Mouse (Mus musculus): ENCODE measurements around the gene Krt34. TPM values are rescaled to one million over a fixed set of nuclear protein-coding genes. Genes with fewer than 3 reads are reported as not detected.

Gene Krt34
- polyA plus RNA-seq, 1 experiment, result not detected

GRCm38 (mm10) chr11:100019466-100019865 lies 21.9 kb downstream of the Krt34 start:
- Histone ChIP-seq H3K36me3 (ENCODE audit: control insufficient read depth, insufficient read depth) (no peaks in the 10 kb centered on the region), H3ac (ENCODE audit: control insufficient read depth, insufficient read length) (no peak overlapping the region), H3K79me2 (ENCODE audit: control insufficient read depth, insufficient read depth) (no peaks in the 10 kb centered on the region), H3K27me3 (ENCODE audit: control insufficient read depth, insufficient read depth, insufficient read length) (no peaks in the 10 kb centered on the region), H3K4me3 (no peak overlapping the region), H3K4me2 (ENCODE audit: low read depth) (no peak overlapping the region)
- no peak for TF ChIP-seq USF1 (IDR thresholded peaks at IDR 0.05; ENCODE audit: low read depth)
- TF ChIP-seq SRF (IDR thresholded peaks at IDR 0.05; ENCODE audit: control insufficient read depth, insufficient read length, low read depth), result no peak

- H3ac ChIP-seq (ENCODE audit: control insufficient read depth, insufficient read length), result no peak within 1 kb of the TSS
- H3K79me2 ChIP-seq (ENCODE audit: control insufficient read depth, insufficient read depth), result no peaks in the 10 kb centered on the region
- no peaks in the 10 kb centered on the region for H3K36me3 ChIP-seq (ENCODE audit: control insufficient read depth, insufficient read depth)
- H3K4me2 ChIP-seq (ENCODE audit: low read depth), result no peak within 1 kb of the TSS
- no peaks in the 10 kb centered on the region for H3K27me3 ChIP-seq (ENCODE audit: control insufficient read depth, insufficient read depth, insufficient read length)
- TF ChIP-seq CEBPB (IDR thresholded peaks at IDR 0.05; ENCODE audit: insufficient read depth, poor library complexity, severe bottlenecking) (no peak), POLR2AphosphoS2 (IDR thresholded peaks at IDR 0.05; ENCODE audit: insufficient read length, low read depth) (no peak), SRF (IDR thresholded peaks at IDR 0.05; ENCODE audit: control insufficient read depth, insufficient read length, low read depth) (no peak), E2F4 (IDR thresholded peaks at IDR 0.05; ENCODE audit: insufficient read depth) (no peak), USF1 (IDR thresholded peaks at IDR 0.05; ENCODE audit: low read depth) (no peak), POLR2A (IDR thresholded peaks at IDR 0.05; ENCODE audit: insufficient read length, low read depth) (no peak), REST (IDR thresholded peaks at IDR 0.05; ENCODE audit: insufficient read depth, insufficient read length) (no peak), MYOG (IDR thresholded peaks at IDR 0.05; ENCODE audit: control insufficient read depth in 1 of 3, insufficient read depth in 1 of 3, insufficient read length in 2 of 3, low read depth in 2 of 3) (no peak), TCF3 (IDR thresholded peaks at IDR 0.05; ENCODE audit: insufficient read length, low read depth) (no peak), TCF12 (IDR thresholded peaks at IDR 0.05; ENCODE audit: insufficient read depth, poor library complexity, severe bottlenecking) (no peak), MYOD1 (IDR thresholded peaks at IDR 0.05; ENCODE audit: control insufficient read depth in 1 of 3, insufficient read length in 2 of 3, low read depth in 2 of 3) (no peak)
- H3K4me3 ChIP-seq, result no peak within 1 kb of the TSS
Observed at GRCm38 (mm10) chr11:100016112-100016511, 25.2 kb downstream of the Krt34 start, which contains the start of gene Krt33a. Gene Krt33a (minus strand): TSS chr11:100016212.

GRCm38 (mm10) chr11:100013691-100014171 lies 27.6 kb downstream of the Krt34 start:
- Histone ChIP-seq H3K79me2 (ENCODE audit: control insufficient read depth, insufficient read depth) (no peaks in the 10 kb centered on the region), H3K36me3 (ENCODE audit: control insufficient read depth, insufficient read depth) (no peaks in the 10 kb centered on the region), H3K27me3 (ENCODE audit: control insufficient read depth, insufficient read depth, insufficient read length) (no peaks in the 10 kb centered on the region), H3ac (ENCODE audit: control insufficient read depth, insufficient read length) (no peak overlapping the region), H3K4me2 (ENCODE audit: low read depth) (no peak overlapping the region), H3K4me3 (no peak overlapping the region)
- TF ChIP-seq MAX (IDR thresholded peaks at IDR 0.05; ENCODE audit: low read depth) (no peak), MYOD1 (IDR thresholded peaks at IDR 0.05; ENCODE audit: control insufficient read depth in 1 of 3, insufficient read length in 2 of 3, low read depth in 2 of 3) (no peak), CEBPB (IDR thresholded peaks at IDR 0.05; ENCODE audit: insufficient read depth, poor library complexity, severe bottlenecking) (no peak), POLR2AphosphoS2 (IDR thresholded peaks at IDR 0.05; ENCODE audit: insufficient read length, low read depth) (no peak), MYOG (IDR thresholded peaks at IDR 0.05; ENCODE audit: control insufficient read depth in 1 of 3, insufficient read depth in 1 of 3, insufficient read length in 2 of 3, low read depth in 2 of 3) (no peak), E2F4 (IDR thresholded peaks at IDR 0.05; ENCODE audit: insufficient read depth) (no peak), USF1 (IDR thresholded peaks at IDR 0.05; ENCODE audit: low read depth) (no peak), TCF3 (IDR thresholded peaks at IDR 0.05; ENCODE audit: insufficient read length, low read depth) (no peak), REST (IDR thresholded peaks at IDR 0.05; ENCODE audit: insufficient read depth, insufficient read length) (no peak), TCF12 (IDR thresholded peaks at IDR 0.05; ENCODE audit: insufficient read depth, poor library complexity, severe bottlenecking) (no peak), POLR2A (IDR thresholded peaks at IDR 0.05; ENCODE audit: insufficient read length, low read depth) (no peak), SRF (IDR thresholded peaks at IDR 0.05; ENCODE audit: control insufficient read depth, insufficient read length, low read depth) (no peak)

GRCm38 (mm10) chr11:100010682-100011081 lies 30.7 kb downstream of the Krt34 start:
- Histone ChIP-seq H3K4me2 (ENCODE audit: low read depth) (no peak overlapping the region), H3K79me2 (ENCODE audit: control insufficient read depth, insufficient read depth) (no peaks in the 10 kb centered on the region), H3ac (ENCODE audit: control insufficient read depth, insufficient read length) (no peak overlapping the region), H3K36me3 (ENCODE audit: control insufficient read depth, insufficient read depth) (no peaks in the 10 kb centered on the region), H3K4me3 (no peak overlapping the region), H3K27me3 (ENCODE audit: control insufficient read depth, insufficient read depth, insufficient read length) (no peaks in the 10 kb centered on the region)
- no peak for TF ChIP-seq REST (IDR thresholded peaks at IDR 0.05; ENCODE audit: insufficient read depth, insufficient read length)
- no peak for TF ChIP-seq TCF3 (IDR thresholded peaks at IDR 0.05; ENCODE audit: insufficient read length, low read depth)
- no peak for TF ChIP-seq E2F4 (IDR thresholded peaks at IDR 0.05; ENCODE audit: insufficient read depth)

- no peaks in the 10 kb centered on the region for H3K36me3 ChIP-seq (ENCODE audit: control insufficient read depth, insufficient read depth)
- no peak overlapping the region for H3K4me2 ChIP-seq (ENCODE audit: low read depth)
- TF ChIP-seq MYOD1 (IDR thresholded peaks at IDR 0.05; ENCODE audit: control insufficient read depth in 1 of 3, insufficient read length in 2 of 3, low read depth in 2 of 3), result no peak
- no peak overlapping the region for H3K4me3 ChIP-seq
- no peaks in the 10 kb centered on the region for H3K79me2 ChIP-seq (ENCODE audit: control insufficient read depth, insufficient read depth)
- H3K27me3 ChIP-seq (ENCODE audit: control insufficient read depth, insufficient read depth, insufficient read length), result no peaks in the 10 kb centered on the region
- H3ac ChIP-seq (ENCODE audit: control insufficient read depth, insufficient read length), result no peak overlapping the region
Observed at GRCm38 (mm10) chr11:100008336-100008735, 33.0 kb downstream of the Krt34 start.
